Mouse (Mus musculus) Patski (cell line): ENCODE measurements around the gene Map4k3. TPM values are rescaled to one million over a fixed set of nuclear protein-coding genes. Genes with fewer than 3 reads are reported as not detected.

Source experiments
- ATAC-seq: fragments of 100-300 bp; one replicate; pipeline ENCODE4 v1.8.0; 2021
- CTCF ChIA-PET: fragments of 350-600 bp; sonication (Branson Sonifier 250); formaldehyde crosslinking; loops from one replicate; lab custom pipeline; 2022; ENCODE audit warnings: inconsistent platforms; lab: Charles Lee
- POLR2A ChIA-PET: fragments of 350-600 bp; sonication (Branson Sonifier 250); formaldehyde crosslinking; loops from one replicate; lab custom pipeline; 2022; ENCODE audit warnings: antibody characterized with exemption, inconsistent platforms; lab: Charles Lee
- DNase-seq: peaks from one replicate; pipeline ENCODE4 v3.0.0-alpha.2; 2011; ENCODE audit warnings: low read depth, low spot score
- H3K27me3 ChIP-seq: fragments of 371-371 bp; one replicate; pipeline ENCODE4 v1.5.1; 2021
- CTCF ChIP-seq: fragments of 100-300 bp; IDR thresholded peaks from one replicate; pipeline ENCODE4 v1.5.1; 2021
- in situ Hi-C: fragments of 300-500 bp; cut with MboI; formaldehyde crosslinking; loops from 3 replicates; pipeline ENCODE4 v1.11.1; 2018; ENCODE audit warnings: low pct_unique_long_range_greater_than_20kb, mixed read lengths
- polyA plus RNA-seq: library from polyadenylated mRNA; unstranded; gene quantifications from one replicate; pipeline ENCODE4 v1.2.3, GENCODE M21; 2021

Gene Map4k3
- polyA plus RNA-seq, 1 experiment from 2014 or later: 94.2 TPM

GRCm38 (mm10) chr17:80562792-80563191, 165.5 kb downstream of the Map4k3 start:
- H3K27me3 ChIP-seq: no peaks in the 10 kb centered on the region
- in situ Hi-C loops: loop anchor here (5.0 kb wide), 1 partner anchor 455 kb away; no protein-coding TSS in a partner anchor
- no peak for TF ChIP-seq CTCF
- POLR2A ChIA-PET: interaction anchor here (1.4 kb wide), 1 partner anchor 82 kb away, joined by 3 read pairs; the partner anchor contains the start of gene Sos1
- peak; percentile 35 for DNase-seq
- CTCF ChIA-PET: interaction anchor here (1.2 to 2.3 kb wide), 4 partner anchors 9 to 272 kb away, joined by 3 to 7 read pairs (median 4); partner anchors contain the start of genes Dhx57 and Morn2
- peak; percentile 74 for ATAC-seq

- no peaks in the 10 kb centered on the region for H3K27me3 ChIP-seq
Measured at GRCm38 (mm10) chr17:80560669-80561401, 167.4 kb downstream of the Map4k3 start.

GRCm38 (mm10) chr17:80559745-80560144, 168.5 kb downstream of the Map4k3 start:
- ChIA-PET CTCF (interaction anchor here (1.0 to 4.0 kb wide), 12 partner anchors 10 to 457 kb away, joined by 3 to 41 read pairs (median 5); partner anchors contain the start of gene Arhgef33), POLR2A (no interaction called here)
- DNase-seq: no peak
- H3K27me3 ChIP-seq: no peaks in the 10 kb centered on the region
- in situ Hi-C loops: loop anchor here (5.0 to 10.0 kb wide), 3 partner anchors 105 to 458 kb away; partner anchors contain the start of genes Dhx57 and Morn2
- no peak for ATAC-seq
- no peak for TF ChIP-seq CTCF

More at GRCm38 (mm10) chr17:80560669-80561401, 167.4 kb downstream of the Map4k3 start:
- CTCF ChIA-PET: interaction anchor here (0.8 to 4.0 kb wide), 13 partner anchors 13 to 458 kb away, joined by 3 to 41 read pairs (median 4); partner anchors contain the start of gene Arhgef33
- DNase-seq (peak; percentile 33), ATAC-seq (no peak)
- POLR2A ChIA-PET: no interaction called here
- peak; percentile 93 for TF ChIP-seq CTCF
- in situ Hi-C loops: loop anchor here (5.0 kb wide), 1 partner anchor 456 kb away; no protein-coding TSS in a partner anchor

- no peak for DNase-seq
- ATAC-seq: no peak
- CTCF ChIA-PET: interaction anchor here (0.9 to 4.0 kb wide), 15 partner anchors 10 to 267 kb away, joined by 3 to 41 read pairs (median 4); no protein-coding TSS in a partner anchor
- TF ChIP-seq CTCF: peak; percentile 72
- POLR2A ChIA-PET: no interaction called here
- in situ Hi-C loops: loop anchor here (5.0 to 10.0 kb wide), 2 partner anchors 104 to 267 kb away; partner anchors contain the start of genes Dhx57 and Morn2
- H3K27me3 ChIP-seq: no peaks in the 10 kb centered on the region
Measured at GRCm38 (mm10) chr17:80559050-80559449, 169.2 kb downstream of the Map4k3 start.

GRCm38 (mm10) chr17:80558583-80558982, 169.7 kb downstream of the Map4k3 start:
- POLR2A ChIA-PET: no interaction called here
- DNase-seq: no peak
- in situ Hi-C loops: loop anchor here (5.0 to 10.0 kb wide), 2 partner anchors 104 to 266 kb away; partner anchors contain the start of genes Dhx57 and Morn2
- no peak for ATAC-seq
- TF ChIP-seq CTCF: no peak
- H3K27me3 ChIP-seq: no peaks in the 10 kb centered on the region
- CTCF ChIA-PET: interaction anchor here (0.9 to 4.0 kb wide), 15 partner anchors 10 to 267 kb away, joined by 3 to 41 read pairs (median 4); no protein-coding TSS in a partner anchor

- CTCF ChIA-PET: interaction anchor here (0.7 to 4.0 kb wide), 2 partner anchors 103 to 112 kb away, joined by 3 to 41 read pairs; no protein-coding TSS in a partner anchor
Measured at GRCm38 (mm10) chr17:80557461-80557860, 170.8 kb downstream of the Map4k3 start.

GRCm38 (mm10) chr17:80553318-80554270, 174.7 kb downstream of the Map4k3 start:
- TF ChIP-seq CTCF: peak; percentile 77
- ATAC-seq (peak; percentile 87), DNase-seq (peak; percentile 37)
- ChIA-PET CTCF (interaction anchor here (0.6 to 1.7 kb wide), 9 partner anchors 9 to 151 kb away, joined by 3 to 7 read pairs (median 3); no protein-coding TSS in a partner anchor), POLR2A (interaction anchor here (0.6 kb wide), 1 partner anchor 524 kb away, joined by 8 read pairs; no protein-coding TSS in a partner anchor)
- no peaks in the 10 kb centered on the region for H3K27me3 ChIP-seq
- in situ Hi-C loops: loop anchor here (10.0 kb wide), 1 partner anchor 99 kb away; no protein-coding TSS in a partner anchor

More at GRCm38 (mm10) chr17:80557461-80557860, 170.8 kb downstream of the Map4k3 start:
- POLR2A ChIA-PET: no interaction called here
- no peak for ATAC-seq
- in situ Hi-C loops: loop anchor here (5.0 to 10.0 kb wide), 2 partner anchors 103 to 265 kb away; partner anchors contain the start of genes Dhx57 and Morn2
- peak; percentile 42 for TF ChIP-seq CTCF
- H3K27me3 ChIP-seq: no peaks in the 10 kb centered on the region
- DNase-seq: no peak

- ChIA-PET CTCF (interaction anchor here (1.5 kb wide), 1 partner anchor 150 kb away, joined by 4 read pairs; no protein-coding TSS in a partner anchor), POLR2A (no interaction called here)
- TF ChIP-seq CTCF: no peak
- DNase-seq (no peak), ATAC-seq (no peak)
- H3K27me3 ChIP-seq: peaks cover 2% of the 10 kb centered on the region
- in situ Hi-C loops: loop anchor here (10.0 kb wide), 1 partner anchor 98 kb away; no protein-coding TSS in a partner anchor
Measured at GRCm38 (mm10) chr17:80552653-80553052, 175.6 kb downstream of the Map4k3 start.

- peaks cover 6% of the 10 kb centered on the region for H3K27me3 ChIP-seq
- CTCF ChIA-PET: interaction anchor here (1.1 kb wide), 1 partner anchor 62 kb away, joined by 3 read pairs; no protein-coding TSS in a partner anchor
- DNase-seq (no peak), ATAC-seq (no peak)
- POLR2A ChIA-PET: no interaction called here
- TF ChIP-seq CTCF: no peak
- in situ Hi-C loops: loop anchor here (10.0 kb wide), 1 partner anchor 96 kb away; no protein-coding TSS in a partner anchor
Measured at GRCm38 (mm10) chr17:80550981-80551380, 177.3 kb downstream of the Map4k3 start.
